Mouse (Mus musculus): ENCODE data around the gene Gm20671. TPM values are rescaled to one million over a fixed set of nuclear protein-coding genes. Genes with fewer than 3 reads are reported as not detected.

Gm20671 gene
- polyA plus RNA-seq, 1 experiment from 2014 or later = not detected

- 72% methylated on average over 5 of the region's 5 CpGs for WGBS
- Histone ChIP-seq H3K9me3 (ENCODE audit: low read depth, low read length) (no peaks in the 10 kb centered on the region), H3K9ac (no peak overlapping the region), H3K4me2 (no peak overlapping the region), H3K36me3 (ENCODE audit: insufficient read depth) (no peaks in the 10 kb centered on the region), H3K27me3 (ENCODE audit: insufficient read depth, low read length) (no peaks in the 10 kb centered on the region), H3K4me3 (ENCODE audit: low read depth, low read length) (no peak overlapping the region), H3K27ac (ENCODE audit: low read depth) (no peak overlapping the region), H3K4me1 (ENCODE audit: insufficient read depth) (no peaks in the 10 kb centered on the region)
- no peak for DNase-seq
- no peak for ATAC-seq (ENCODE audit: insufficient read depth)
- TF ChIP-seq CTCF (IDR thresholded peaks at IDR 0.05; ENCODE audit: low read depth) = no peak
Observed at GRCm38 (mm10) chr5:32711485-32711884, 115.4 kb downstream of the Gm20671 start.

- no peak for TF ChIP-seq CTCF (IDR thresholded peaks at IDR 0.05; ENCODE audit: low read depth)
- Histone ChIP-seq H3K4me1 (ENCODE audit: insufficient read depth) (no peaks in the 10 kb centered on the region), H3K4me2 (no peak overlapping the region), H3K27me3 (ENCODE audit: insufficient read depth, low read length) (no peaks in the 10 kb centered on the region), H3K4me3 (ENCODE audit: low read depth, low read length) (no peak overlapping the region), H3K9ac (no peak overlapping the region), H3K27ac (ENCODE audit: low read depth) (no peak overlapping the region), H3K36me3 (ENCODE audit: insufficient read depth) (no peaks in the 10 kb centered on the region), H3K9me3 (ENCODE audit: low read depth, low read length) (no peaks in the 10 kb centered on the region)
- no peak for ATAC-seq (ENCODE audit: insufficient read depth)
- no peak for DNase-seq
- 46% methylated on average over 2 of the region's 2 CpGs for WGBS
Observed at GRCm38 (mm10) chr5:32706226-32706780, 120.6 kb downstream of the Gm20671 start.

GRCm38 (mm10) chr5:32697208-32697867, 129.6 kb downstream of the Gm20671 start:
- Histone ChIP-seq H3K9me3 (ENCODE audit: low read depth, low read length) (no peaks in the 10 kb centered on the region), H3K36me3 (ENCODE audit: insufficient read depth) (no peaks in the 10 kb centered on the region), H3K27ac (ENCODE audit: low read depth) (no peak overlapping the region), H3K4me2 (no peak overlapping the region), H3K4me3 (ENCODE audit: low read depth, low read length) (no peak overlapping the region), H3K9ac (no peak overlapping the region), H3K27me3 (ENCODE audit: insufficient read depth, low read length) (no peaks in the 10 kb centered on the region), H3K4me1 (ENCODE audit: insufficient read depth) (no peaks in the 10 kb centered on the region)
- 64% methylated on average over 5 of the region's 5 CpGs for WGBS
- DNase-seq = no peak
- ATAC-seq (ENCODE audit: insufficient read depth) = no peak
- TF ChIP-seq CTCF (IDR thresholded peaks at IDR 0.05; ENCODE audit: low read depth) = no peak

- TF ChIP-seq CTCF (IDR thresholded peaks at IDR 0.05; ENCODE audit: low read depth) = no peak
- 46% methylated on average over 2 of the region's 2 CpGs for WGBS
Observed at GRCm38 (mm10) chr5:32693411-32693810, 133.5 kb downstream of the Gm20671 start.

More at GRCm38 (mm10) chr5:32693411-32693810, 133.5 kb downstream of the Gm20671 start:
- Histone ChIP-seq H3K9ac (no peak overlapping the region), H3K4me1 (ENCODE audit: insufficient read depth) (no peaks in the 10 kb centered on the region), H3K4me3 (ENCODE audit: low read depth, low read length) (no peak overlapping the region), H3K9me3 (ENCODE audit: low read depth, low read length) (no peaks in the 10 kb centered on the region), H3K27ac (ENCODE audit: low read depth) (no peak overlapping the region), H3K36me3 (ENCODE audit: insufficient read depth) (no peaks in the 10 kb centered on the region), H3K4me2 (no peak overlapping the region), H3K27me3 (ENCODE audit: insufficient read depth, low read length) (no peaks in the 10 kb centered on the region)
- DNase-seq = no peak
- no peak for ATAC-seq (ENCODE audit: insufficient read depth)

Other genes with a start within 250 kb of the Gm20671 start
- gene Yes1, start 215.9 kb downstream of the Gm20671 start, polyA plus RNA-seq (2014; fragmentation: Nextera tagmentation; extraction: Ambion mirVana) = 47.1 and 49.7 TPM in 2 replicates
- 62.6 and 68.5 TPM in 2 replicates for gene Pisd, start 41.5 kb downstream of the Gm20671 start, polyA plus RNA-seq (2014; fragmentation: Nextera tagmentation; extraction: Ambion mirVana)
- gene Prr14l, start 27.1 kb upstream of the Gm20671 start, polyA plus RNA-seq (2014; fragmentation: Nextera tagmentation; extraction: Ambion mirVana) = 18.9 and 20.5 TPM in 2 replicates
- 26.7 and 29.5 TPM in 2 replicates for gene Depdc5, start 36.6 kb upstream of the Gm20671 start, polyA plus RNA-seq (2014; fragmentation: Nextera tagmentation; extraction: Ambion mirVana)
- 415 and 431 TPM in 2 replicates for gene Ywhah, start 191.7 kb upstream of the Gm20671 start, polyA plus RNA-seq (2014; fragmentation: Nextera tagmentation; extraction: Ambion mirVana)

Measured in lung, embryonic 14.5 days (tissue).